Mouse (Mus musculus) hindbrain, postnatal 0 days (tissue): Measurements from ENCODE around the gene Ppp1ca. TPM values are rescaled to one million over a fixed set of nuclear protein-coding genes. Genes with fewer than 3 reads are reported as not detected.

Experiments
- ATAC-seq: fragments of 200-750 bp; cut with Nextera tagmentation; 2 replicates; pipeline ENCODE4 v1.8.0; 2017; ENCODE audit warnings: mild to moderate bottlenecking, moderate TSS enrichment, moderate library complexity
- DNase-seq: peaks from one replicate; pipeline ENCODE4 v3.0.0-alpha.2; 2015; ENCODE audit warnings: low spot score
- H3K27ac ChIP-seq: fragments of 300-500 bp; sonication (generic); 2 replicates; pipeline ENCODE4 v1.5.1; 2014; ENCODE audit warnings: mild to moderate bottlenecking
- H3K27me3 ChIP-seq: fragments of 300-500 bp; sonication (generic); 2 replicates; pipeline ENCODE4 v1.6.1; 2014; ENCODE audit warnings: low read length, mixed read lengths; ENCODE audit not compliant: insufficient read depth
- H3K36me3 ChIP-seq: fragments of 300-500 bp; sonication (generic); 2 replicates; pipeline ENCODE4 v1.6.1; 2014; ENCODE audit warnings: low read length, mixed read lengths; ENCODE audit not compliant: insufficient read depth
- H3K4me1 ChIP-seq: fragments of 300-500 bp; sonication (generic); 2 replicates; pipeline ENCODE4 v1.6.1; 2014; ENCODE audit warnings: antibody characterized with exemption, low read length, mixed read lengths; ENCODE audit not compliant: insufficient read depth
- H3K4me2 ChIP-seq: fragments of 300-500 bp; sonication (generic); 2 replicates; pipeline ENCODE4 v1.6.1; 2014; ENCODE audit warnings: low read depth, mild to moderate bottlenecking, low read length, moderate library complexity, mixed read lengths
- H3K4me3 ChIP-seq: fragments of 300-500 bp; sonication (generic); 2 replicates; pipeline ENCODE4 v1.5.1; 2014; ENCODE audit warnings: low read length
- H3K9ac ChIP-seq: fragments of 300-500 bp; sonication (generic); replicated peaks from 2 replicates; pipeline ENCODE4 v1.6.1; 2014; ENCODE audit warnings: mild to moderate bottlenecking, low read length, moderate library complexity, mixed read lengths
- H3K9me3 ChIP-seq: fragments of 300-500 bp; sonication (generic); 2 replicates; pipeline ENCODE4 v1.6.1; 2016; ENCODE audit warnings: low read length, mixed read lengths
- CTCF ChIP-seq: IDR thresholded peaks from 2 replicates; pipeline ENCODE4 v1.5.1; 2016; ENCODE audit warnings: antibody characterized with exemption, control low read depth, low read depth
- WGBS: fragments of 180-500 bp; shearing (Covaris S2); extraction: QIAGEN DNeasy Blood & Tissue Kit; methylation state at CpG from one replicate; pipeline ENCODE4 v1.1.7; 2014; 5-methylcytosine and 5-hydroxymethylcytosine counted together
- microRNA-seq, 2 experiments: library from miRNA; unstranded; fragments of <30 nt; microRNA quantifications; one replicate each; pipeline ENCODE4; 2016
- polyA plus RNA-seq: library from polyadenylated mRNA; unstranded; fragments of >200 nt; fragmentation: Nextera tagmentation; extraction: Ambion mirVana; gene quantifications from 2 replicates; pipeline ENCODE4 v1.2.1, GENCODE M21; 2015
- total RNA-seq: library from RNA; depleted of rRNA; stranded (reverse); fragments of >200 nt; gene quantifications from 2 replicates; pipeline ENCODE4 v1.2.3, GENCODE M21; 2014; rRNA removed

Gene Ppp1ca
- total and polyA plus RNA-seq, 2 experiments from 2014 or later, result 564 to 597 TPM

GRCm38 (mm10) chr19:4240247-4240668 is 48.4 kb downstream of the Ppp1ca start:
- no peak overlapping the region for H3K9ac ChIP-seq
- H3K36me3 ChIP-seq, result no peaks in the 10 kb centered on the region
- H3K4me1 ChIP-seq, result no peaks in the 10 kb centered on the region
- 70% methylated on average over 8 of the region's 8 CpGs for WGBS
- H3K4me3 ChIP-seq, result no peak overlapping the region
- no peak overlapping the region for H3K27ac ChIP-seq
- H3K27me3 ChIP-seq, result no peaks in the 10 kb centered on the region
- no peak for ATAC-seq
- no peaks in the 10 kb centered on the region for H3K9me3 ChIP-seq
- TF ChIP-seq CTCF, result no peak
- DNase-seq, result no peak
- H3K4me2 ChIP-seq, result no peak overlapping the region

GRCm38 (mm10) chr19:4242416-4242815 is 50.6 kb downstream of the Ppp1ca start:
- ATAC-seq, result no peak
- no peaks in the 10 kb centered on the region for H3K36me3 ChIP-seq

GRCm38 (mm10) chr19:4244775-4245174 is 52.9 kb downstream of the Ppp1ca start:
- no peaks in the 10 kb centered on the region for H3K4me1 ChIP-seq
- WGBS, result 84% methylated on average over 6 of the region's 6 CpGs
- no peaks in the 10 kb centered on the region for H3K27me3 ChIP-seq
- H3K9me3 ChIP-seq, result no peaks in the 10 kb centered on the region
- no peak overlapping the region for H3K27ac ChIP-seq
- ATAC-seq (no peak), DNase-seq (no peak)
- H3K4me2 ChIP-seq, result no peak overlapping the region
- TF ChIP-seq CTCF, result no peak
- H3K4me3 ChIP-seq, result no peak overlapping the region
- no peak overlapping the region for H3K9ac ChIP-seq
- no peaks in the 10 kb centered on the region for H3K36me3 ChIP-seq

More at GRCm38 (mm10) chr19:4242416-4242815, 50.6 kb downstream of the Ppp1ca start:
- no peak for DNase-seq
- H3K4me2 ChIP-seq, result no peak overlapping the region
- no peak overlapping the region for H3K9ac ChIP-seq
- H3K27ac ChIP-seq, result no peak overlapping the region
- WGBS, result 65% methylated on average over 3 of the region's 3 CpGs
- no peak overlapping the region for H3K4me3 ChIP-seq
- no peaks in the 10 kb centered on the region for H3K27me3 ChIP-seq
- no peaks in the 10 kb centered on the region for H3K4me1 ChIP-seq
- H3K9me3 ChIP-seq, result no peaks in the 10 kb centered on the region
- peak; percentile 41 for TF ChIP-seq CTCF

Small RNA genes lying within 50 kb of the gene (microRNA-seq; reads per million reads assigned to microRNA genes)
- gene Gm26115, result 0 reads per million in 2 experiments

Other genes starting within 250 kb of the Ppp1ca start
Only the 30 nearest of the 31 such genes appear.
- gene Aldh3b3, start 233.4 kb upstream of the Ppp1ca start, total RNA-seq, result not detected in 2 replicates
- gene Aldh3b3, start 233.4 kb upstream of the Ppp1ca start, polyA plus RNA-seq, result not detected in 2 replicates
- 0.32 and 1.1 TPM in 2 replicates for gene Aldh3b2, start 219.7 kb upstream of the Ppp1ca start, total RNA-seq
- gene Aldh3b2, start 219.7 kb upstream of the Ppp1ca start, polyA plus RNA-seq, result 0.95 and 1.4 TPM in 2 replicates
- gene Acy3, start 205.5 kb upstream of the Ppp1ca start, total RNA-seq, result 3.3 and 7.3 TPM in 2 replicates
- gene Acy3, start 205.5 kb upstream of the Ppp1ca start, polyA plus RNA-seq, result 2.8 and 3.5 TPM in 2 replicates
- not detected in 2 replicates for gene Tbx10, start 199.3 kb upstream of the Ppp1ca start, total RNA-seq
- gene Tbx10, start 199.3 kb upstream of the Ppp1ca start, polyA plus RNA-seq, result 0.36 and 0.39 TPM in 2 replicates
- 23.5 and 29.1 TPM in 2 replicates for gene Nudt8, start 191.5 kb upstream of the Ppp1ca start, total RNA-seq
- 25.9 and 26.0 TPM in 2 replicates for gene Nudt8, start 191.5 kb upstream of the Ppp1ca start, polyA plus RNA-seq
- 2.5 and 3.5 TPM in 2 replicates for gene Gm49405, start 191.4 kb upstream of the Ppp1ca start, total RNA-seq
- gene Gm49405, start 191.4 kb upstream of the Ppp1ca start, polyA plus RNA-seq, result 2.1 and 2.2 TPM in 2 replicates
- gene Doc2g, start 188.8 kb upstream of the Ppp1ca start, total RNA-seq, result 3.7 and 3.9 TPM in 2 replicates
- gene Doc2g, start 188.8 kb upstream of the Ppp1ca start, polyA plus RNA-seq, result 3.5 and 3.7 TPM in 2 replicates
- gene Ndufv1, start 179.3 kb upstream of the Ppp1ca start, total RNA-seq, result 160 and 203 TPM in 2 replicates
- gene Ndufv1, start 179.3 kb upstream of the Ppp1ca start, polyA plus RNA-seq, result 285 and 291 TPM in 2 replicates
- gene Gstp1, start 154.1 kb upstream of the Ppp1ca start, total RNA-seq, result 317 and 335 TPM in 2 replicates
- gene Gstp1, start 154.1 kb upstream of the Ppp1ca start, polyA plus RNA-seq, result 575 and 599 TPM in 2 replicates
- gene Gstp2, start 146.0 kb upstream of the Ppp1ca start, total RNA-seq, result 0.52 TPM in 1 of 2 replicates, not detected in the other
- gene Gstp2, start 146.0 kb upstream of the Ppp1ca start, polyA plus RNA-seq, result 2.2 and 3.0 TPM in 2 replicates
- gene Gstp3, start 132.5 kb upstream of the Ppp1ca start, total RNA-seq, result not detected in 2 replicates
- gene Gstp3, start 132.5 kb upstream of the Ppp1ca start, polyA plus RNA-seq, result not detected in 2 replicates
- not detected in 2 replicates for gene Cabp2, start 110.5 kb upstream of the Ppp1ca start, total RNA-seq
- gene Cabp2, start 110.5 kb upstream of the Ppp1ca start, polyA plus RNA-seq, result not detected in 2 replicates
- 49.4 and 57.5 TPM in 2 replicates for gene Cdk2ap2, start 94.9 kb upstream of the Ppp1ca start, total RNA-seq
- gene Cdk2ap2, start 94.9 kb upstream of the Ppp1ca start, polyA plus RNA-seq, result 63.9 and 64.6 TPM in 2 replicates
- 134 and 142 TPM in 2 replicates for gene Pitpnm1, start 92.1 kb upstream of the Ppp1ca start, total RNA-seq
- 88.0 and 91.9 TPM in 2 replicates for gene Pitpnm1, start 92.1 kb upstream of the Ppp1ca start, polyA plus RNA-seq
- 33.4 and 38.2 TPM in 2 replicates for gene Aip, start 66.2 kb upstream of the Ppp1ca start, total RNA-seq
- gene Aip, start 66.2 kb upstream of the Ppp1ca start, polyA plus RNA-seq, result 89.4 and 94.3 TPM in 2 replicates
- 0.37 TPM in 1 of 2 replicates, not detected in the other for gene Gpr152, start 52.3 kb upstream of the Ppp1ca start, total RNA-seq
- gene Gpr152, start 52.3 kb upstream of the Ppp1ca start, polyA plus RNA-seq, result 0.05 TPM in 1 of 2 replicates, not detected in the other
- gene Cabp4, start 48.0 kb upstream of the Ppp1ca start, total RNA-seq, result not detected in 2 replicates
- gene Cabp4, start 48.0 kb upstream of the Ppp1ca start, polyA plus RNA-seq, result 0.29 and 0.51 TPM in 2 replicates
- gene Coro1b, start 43.4 kb upstream of the Ppp1ca start, total RNA-seq, result 71.5 and 137 TPM in 2 replicates
- 90.7 and 114 TPM in 2 replicates for gene Coro1b, start 43.4 kb upstream of the Ppp1ca start, polyA plus RNA-seq
- gene Ptprcap, start 38.5 kb upstream of the Ppp1ca start, total RNA-seq, result 1.0 TPM in 1 of 2 replicates, not detected in the other
- gene Ptprcap, start 38.5 kb upstream of the Ppp1ca start, polyA plus RNA-seq, result 0.40 and 0.44 TPM in 2 replicates
- gene Rps6kb2, start 28.7 kb upstream of the Ppp1ca start, total RNA-seq, result 17.6 and 24.7 TPM in 2 replicates
- 49.6 and 56.5 TPM in 2 replicates for gene Rps6kb2, start 28.7 kb upstream of the Ppp1ca start, polyA plus RNA-seq
- 5.5 and 8.3 TPM in 2 replicates for gene Carns1, start 16.6 kb upstream of the Ppp1ca start, total RNA-seq
- 7.1 and 7.5 TPM in 2 replicates for gene Carns1, start 16.6 kb upstream of the Ppp1ca start, polyA plus RNA-seq
- 2.7 and 3.8 TPM in 2 replicates for gene Tbc1d10c, start 781 bp upstream of the Ppp1ca start, total RNA-seq
- gene Tbc1d10c, start 781 bp upstream of the Ppp1ca start, polyA plus RNA-seq, result 0.95 and 1.4 TPM in 2 replicates
- gene Rad9a, start 9.6 kb downstream of the Ppp1ca start, total RNA-seq, result 15.8 and 25.8 TPM in 2 replicates
- 13.7 and 14.6 TPM in 2 replicates for gene Rad9a, start 9.6 kb downstream of the Ppp1ca start, polyA plus RNA-seq
- 0.42 and 3.8 TPM in 2 replicates for gene Clcf1, start 22.2 kb downstream of the Ppp1ca start, total RNA-seq
- 0.83 TPM in 2 replicates for gene Clcf1, start 22.2 kb downstream of the Ppp1ca start, polyA plus RNA-seq
- not detected in 2 replicates for gene AC109138.7, start 22.3 kb downstream of the Ppp1ca start, total RNA-seq
- not detected in 2 replicates for gene AC109138.7, start 22.3 kb downstream of the Ppp1ca start, polyA plus RNA-seq
- 28.1 and 28.7 TPM in 2 replicates for gene Pold4, start 39.8 kb downstream of the Ppp1ca start, total RNA-seq
- 24.5 and 26.2 TPM in 2 replicates for gene Pold4, start 39.8 kb downstream of the Ppp1ca start, polyA plus RNA-seq
- 64.6 and 69.6 TPM in 2 replicates for gene Ssh3, start 77.1 kb downstream of the Ppp1ca start, total RNA-seq
- gene Ssh3, start 77.1 kb downstream of the Ppp1ca start, polyA plus RNA-seq, result 18.9 and 21.8 TPM in 2 replicates
- gene Ankrd13d, start 91.1 kb downstream of the Ppp1ca start, total RNA-seq, result 97.2 and 121 TPM in 2 replicates
- gene Ankrd13d, start 91.1 kb downstream of the Ppp1ca start, polyA plus RNA-seq, result 70.9 and 71.5 TPM in 2 replicates
- 138 and 142 TPM in 2 replicates for gene Grk2, start 114.2 kb downstream of the Ppp1ca start, total RNA-seq
- gene Grk2, start 114.2 kb downstream of the Ppp1ca start, polyA plus RNA-seq, result 25.8 and 26.2 TPM in 2 replicates
- gene Kdm2a, start 206.2 kb downstream of the Ppp1ca start, total RNA-seq, result 67.5 and 73.7 TPM in 2 replicates
- 18.0 and 19.8 TPM in 2 replicates for gene Kdm2a, start 206.2 kb downstream of the Ppp1ca start, polyA plus RNA-seq